Mouse (Mus musculus): ENCODE results near the gene Mcm10.

GRCm38 (mm10) chr2:5039350-5040170 lies 27.0 kb upstream of the Mcm10 start:
- no peak for TF ChIP-seq GATA1 (IDR thresholded peaks at IDR 0.05; ENCODE audit: low read length)
- TF ChIP-seq TAL1 (IDR thresholded peaks at IDR 0.05; ENCODE audit: low read length): no peak

Data from erythroblast, embryonic 14.5 days (primary cell).